Mouse (Mus musculus): ENCODE results near the gene Ptgir.

The Ptgir gene

DNA sequence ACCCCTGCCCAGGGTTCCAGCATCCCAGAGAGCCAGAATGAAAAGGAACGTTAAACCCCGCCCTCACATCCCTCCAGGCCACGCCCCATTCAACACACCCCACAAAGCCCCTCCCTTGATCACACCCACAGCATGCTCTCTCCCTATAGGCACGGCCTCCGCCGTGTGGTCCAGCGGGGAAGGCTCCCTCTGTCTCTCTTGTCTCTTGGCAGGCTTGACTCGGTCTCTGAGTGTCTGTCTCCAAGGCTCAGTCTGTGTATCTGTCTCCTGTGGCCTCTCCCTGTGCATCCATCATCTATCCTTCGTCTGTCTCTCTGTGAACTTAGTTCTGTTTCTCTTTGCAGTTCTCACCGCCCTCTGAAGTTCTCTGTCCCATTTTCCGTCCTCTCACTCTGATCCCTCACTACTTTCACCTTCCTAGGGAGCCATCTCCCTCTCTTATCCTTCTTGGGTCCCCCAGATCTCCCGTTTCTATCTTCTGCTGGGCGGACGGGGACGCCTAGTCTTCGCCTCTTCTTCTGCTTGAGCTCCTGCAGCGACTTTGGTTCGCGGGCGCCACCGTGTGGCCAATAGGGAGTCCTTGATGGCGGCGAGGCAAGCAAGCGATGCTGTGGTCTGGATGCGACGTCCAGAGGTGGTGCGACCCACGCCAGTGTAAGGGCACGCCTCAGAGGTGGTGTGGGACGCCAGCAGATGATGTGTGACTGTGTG, 14.5 kb upstream of the Ptgir start, which contains the start of gene Gng8:
Gng8 (plus strand) TSS at position 146 of the 711 bp plus-strand sequence.
- DNase-seq (ENCODE audit: low spot score) = peak; percentile 66

GRCm38 (mm10) chr7:16892352-16892730, 13.9 kb upstream of the Ptgir start:
- DNase-seq (ENCODE audit: low spot score) = no peak

GRCm38 (mm10) chr7:16893612-16894011, 12.7 kb upstream of the Ptgir start:
- no peak for DNase-seq (ENCODE audit: low spot score)

GRCm38 (mm10) chr7:16894279-16894678, 12.0 kb upstream of the Ptgir start:
- DNase-seq (ENCODE audit: low spot score) = no peak

- no peak for DNase-seq (ENCODE audit: low spot score)
Observed at GRCm38 (mm10) chr7:16895000-16895399, 11.3 kb upstream of the Ptgir start.

GRCm38 (mm10) chr7:16895511-16895910, 10.8 kb upstream of the Ptgir start:
- DNase-seq (ENCODE audit: low spot score) = no peak

- DNase-seq (ENCODE audit: low spot score) = no peak
Observed at GRCm38 (mm10) chr7:16900526-16900925, 5.8 kb upstream of the Ptgir start.

GRCm38 (mm10) chr7:16903439-16903955, 2.8 kb upstream of the Ptgir start:
- DNase-seq (ENCODE audit: low spot score) = no peak

GRCm38 (mm10) chr7:16904120-16904675, 2.1 kb upstream of the Ptgir start:
- DNase-seq (ENCODE audit: low spot score) = no peak

DNA sequence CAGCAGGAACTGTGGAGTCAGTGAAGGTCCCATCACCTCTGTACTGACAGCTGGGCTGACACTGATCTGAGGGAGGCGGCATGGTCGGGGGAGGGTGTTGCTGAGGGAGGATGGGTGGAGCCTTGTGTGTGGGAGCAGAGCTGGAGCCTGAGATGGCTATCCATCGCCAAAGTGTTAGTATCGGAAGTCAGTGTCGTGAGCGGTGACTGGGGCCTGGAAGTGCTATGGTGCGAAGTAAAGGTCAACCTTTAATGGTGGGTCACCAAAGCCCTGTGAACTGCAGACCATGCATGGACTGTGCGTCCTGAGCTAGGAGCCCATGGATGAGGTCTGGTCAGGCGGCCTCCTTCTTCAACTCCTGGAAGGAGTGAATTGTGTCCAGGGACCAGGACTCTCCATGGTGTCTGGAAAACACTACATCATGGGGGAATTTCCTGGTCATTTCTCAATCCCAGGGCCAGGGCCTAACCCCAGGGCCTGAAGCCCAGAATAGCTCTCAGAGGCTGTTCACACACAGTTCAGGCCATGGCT, 734 bp upstream of the Ptgir start:
- no peak for DNase-seq (ENCODE audit: low spot score)

GRCm38 (mm10) chr7:16906889-16907559, 734 bp downstream of the Ptgir start:
- DNase-seq (ENCODE audit: low spot score) = no peak

DNA sequence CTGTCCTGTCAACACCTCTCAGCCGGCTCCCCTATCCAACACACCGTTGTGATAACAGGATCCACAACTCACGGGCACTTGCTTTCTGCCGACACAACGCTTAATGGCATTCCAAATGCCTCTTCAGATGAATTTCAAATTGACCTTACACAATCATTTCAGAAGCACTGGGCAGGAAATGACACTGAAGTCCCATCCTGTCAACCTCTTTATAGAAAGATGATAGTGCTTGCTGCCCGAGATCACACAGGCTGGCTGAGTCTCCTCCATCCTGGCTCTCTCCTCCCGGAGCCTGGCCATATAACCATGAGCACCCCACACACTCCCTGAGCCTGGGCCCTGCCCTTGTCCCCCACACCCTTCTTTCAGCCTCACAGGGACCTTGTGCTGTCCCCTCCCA, 1.6 kb downstream of the Ptgir start:
- DNase-seq (ENCODE audit: low spot score) = no peak

DNA sequence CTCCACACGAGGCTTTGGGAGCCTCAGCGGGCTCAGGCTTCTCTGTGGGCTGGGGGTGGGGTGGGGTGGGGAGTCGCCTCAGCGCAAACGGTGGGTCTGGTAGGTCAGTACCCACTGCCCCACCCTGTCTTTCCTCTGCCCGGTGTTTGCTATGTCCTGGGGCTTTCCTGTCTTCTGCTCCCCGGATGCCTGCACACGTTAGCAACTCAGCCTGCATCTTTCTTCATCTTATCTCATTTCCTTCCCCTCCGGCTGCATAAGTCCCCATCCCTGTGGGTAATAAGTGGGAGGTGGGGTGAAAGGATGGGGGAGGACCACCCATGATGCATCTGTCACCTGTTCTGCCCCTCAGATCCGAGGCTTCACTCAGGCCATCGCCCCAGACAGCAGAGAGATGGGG, 2.1 kb downstream of the Ptgir start:
- no peak for DNase-seq (ENCODE audit: low spot score)

DNA sequence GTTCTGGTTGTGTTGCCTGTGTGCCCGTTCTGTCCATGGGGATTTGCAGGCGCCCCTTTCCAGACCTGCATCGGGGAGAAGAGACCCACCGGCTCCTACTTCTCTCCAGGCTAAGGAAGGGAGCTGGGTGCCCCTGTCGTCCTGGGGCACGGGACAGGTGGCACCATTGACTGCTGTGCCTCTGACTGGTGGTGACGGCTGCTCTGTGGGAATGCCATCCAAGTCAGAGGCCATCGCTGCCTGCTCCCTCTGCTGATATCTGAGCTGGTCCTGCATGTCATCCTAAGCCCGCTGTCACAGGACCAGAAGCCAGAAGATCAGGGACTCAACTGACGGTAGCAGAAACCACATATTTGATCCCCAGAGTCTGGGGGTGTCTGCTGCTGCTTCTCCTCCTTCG, 2.6 kb downstream of the Ptgir start:
- no peak for DNase-seq (ENCODE audit: low spot score)

DNA sequence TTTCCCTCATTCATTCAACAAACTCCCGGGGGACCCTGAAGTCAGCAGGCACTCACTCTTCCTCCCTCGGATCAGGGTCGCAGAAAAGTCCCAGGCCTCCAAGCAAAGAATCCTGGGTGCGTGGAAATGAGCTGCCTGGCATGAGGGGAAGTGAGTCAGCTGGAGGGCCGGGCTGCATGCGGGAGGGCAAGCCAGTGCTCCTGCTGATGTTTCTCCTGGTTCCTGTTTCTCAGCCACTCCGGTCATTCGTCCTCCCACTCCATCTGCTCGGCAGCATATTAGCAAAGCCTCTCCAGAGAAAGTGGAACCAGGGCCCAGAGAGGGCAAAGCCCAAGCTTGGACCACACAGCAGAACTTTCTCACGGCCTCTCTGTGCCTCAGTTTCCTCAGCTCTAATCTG, 3.6 kb downstream of the Ptgir start:
- DNase-seq (ENCODE audit: low spot score) = no peak

GRCm38 (mm10) chr7:16911904-16912303, 5.6 kb downstream of the Ptgir start:
- DNase-seq (ENCODE audit: low spot score) = no peak

DNA sequence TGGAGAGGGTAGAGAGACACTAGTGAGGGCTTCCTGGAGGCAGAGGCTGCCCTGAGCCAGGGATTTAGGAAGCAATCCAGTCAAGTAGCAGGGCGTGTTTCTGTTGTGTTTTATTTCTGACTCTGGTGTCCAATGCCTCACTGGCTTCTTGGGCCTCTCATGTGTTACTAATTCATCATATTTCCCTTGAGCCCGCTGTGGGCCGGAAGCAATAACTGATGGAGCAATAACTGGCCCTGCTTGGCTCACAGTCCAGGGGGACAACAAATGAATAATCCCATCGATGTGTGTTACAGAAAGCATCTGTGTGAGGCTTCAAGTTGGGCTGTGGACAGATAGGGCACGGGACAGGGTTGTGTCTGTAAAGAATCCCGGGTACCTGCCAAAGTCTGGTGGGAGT, 6.1 kb downstream of the Ptgir start:
- DNase-seq (ENCODE audit: low spot score) = no peak

DNA sequence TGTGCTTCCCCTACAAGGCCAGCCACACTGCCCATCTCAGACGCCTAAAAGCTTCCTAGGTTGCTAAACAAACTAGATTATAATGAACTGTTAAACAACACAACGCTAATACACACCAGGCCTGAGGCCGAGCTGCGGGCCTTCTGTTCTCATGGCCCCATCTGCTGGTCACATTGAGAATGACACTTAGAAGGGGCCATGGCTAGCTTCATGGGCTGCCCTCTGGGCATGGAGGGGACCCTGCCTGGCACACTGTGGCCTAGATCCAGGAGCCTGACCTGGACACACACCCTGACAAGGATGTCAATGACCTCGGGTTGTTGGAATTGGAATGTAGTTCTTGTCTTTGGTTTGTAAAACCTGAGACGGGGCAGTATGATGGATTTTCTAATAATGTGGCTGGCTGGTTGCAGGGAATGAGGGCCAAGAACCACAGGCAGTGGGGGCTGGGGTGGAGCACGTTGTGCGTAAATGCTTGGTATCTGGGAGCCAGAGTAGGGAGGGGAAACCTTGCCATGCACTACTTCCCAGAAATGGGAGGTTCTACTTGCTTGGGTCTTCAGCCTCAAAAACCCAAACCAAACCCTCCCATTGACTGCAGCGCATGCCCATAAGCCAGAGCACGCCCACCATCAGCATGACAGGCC, 7.6 kb downstream of the Ptgir start:
- DNase-seq (ENCODE audit: low spot score) = no peak

- DNase-seq (ENCODE audit: low spot score) = no peak
Observed at GRCm38 (mm10) chr7:16914453-16915343, 8.4 kb downstream of the Ptgir start.

- DNase-seq (ENCODE audit: low spot score) = no peak
Observed at GRCm38 (mm10) chr7:16915461-16916340, 9.4 kb downstream of the Ptgir start.
